Mouse (Mus musculus) midbrain, embryonic 10.5 days (tissue): ENCODE data around the gene Tmem270. TPM values are rescaled to one million over a fixed set of nuclear protein-coding genes. Genes with fewer than 3 reads are reported as not detected.
A peak's percentile ranks its signal among the peaks of the same experiment; 100 is the strongest.

Experiments
- DNase-seq: peaks from one replicate; pipeline ENCODE4 v3.0.0-alpha.2; 2017; ENCODE audit warnings: low spot score
- H3K27ac ChIP-seq: fragments of 300-500 bp; sonication (generic); replicated peaks from 2 replicates; pipeline ENCODE4 v1.5.1; 2016; ENCODE audit warnings: mild to moderate bottlenecking
- H3K27me3 ChIP-seq: fragments of 300-500 bp; sonication (generic); 2 replicates; pipeline ENCODE4 v1.6.1; 2016; ENCODE audit warnings: low read depth, mild to moderate bottlenecking; ENCODE audit not compliant: poor library complexity, severe bottlenecking
- H3K36me3 ChIP-seq: fragments of 300-500 bp; sonication (generic); 2 replicates; pipeline ENCODE4 v1.6.1; 2016; ENCODE audit warnings: mild to moderate bottlenecking, moderate library complexity
- H3K4me1 ChIP-seq: fragments of 300-500 bp; sonication (generic); 2 replicates; pipeline ENCODE4 v1.6.1; 2016
- H3K4me3 ChIP-seq: fragments of 300-500 bp; sonication (generic); 2 replicates; pipeline ENCODE4 v1.5.1; 2016; ENCODE audit warnings: mild to moderate bottlenecking, moderate library complexity
- H3K9me3 ChIP-seq: fragments of 300-500 bp; sonication (generic); replicated peaks from 2 replicates; pipeline ENCODE4 v1.6.1; 2016; ENCODE audit warnings: mild to moderate bottlenecking
- WGBS: fragments of 180-500 bp; shearing (Covaris S2); methylation state at CpG from one replicate; pipeline ENCODE4 v1.1.7; 2016; 5-methylcytosine and 5-hydroxymethylcytosine counted together
- polyA plus RNA-seq: library from polyadenylated mRNA; unstranded; fragments of >200 nt; fragmentation: Nextera tagmentation; extraction: Ambion mirVana; gene quantifications from 2 replicates; pipeline ENCODE4 v1.2.1, GENCODE M21; 2016

The Tmem270 gene
- polyA plus RNA-seq, 1 experiment from 2014 or later, result not detected

DNA sequence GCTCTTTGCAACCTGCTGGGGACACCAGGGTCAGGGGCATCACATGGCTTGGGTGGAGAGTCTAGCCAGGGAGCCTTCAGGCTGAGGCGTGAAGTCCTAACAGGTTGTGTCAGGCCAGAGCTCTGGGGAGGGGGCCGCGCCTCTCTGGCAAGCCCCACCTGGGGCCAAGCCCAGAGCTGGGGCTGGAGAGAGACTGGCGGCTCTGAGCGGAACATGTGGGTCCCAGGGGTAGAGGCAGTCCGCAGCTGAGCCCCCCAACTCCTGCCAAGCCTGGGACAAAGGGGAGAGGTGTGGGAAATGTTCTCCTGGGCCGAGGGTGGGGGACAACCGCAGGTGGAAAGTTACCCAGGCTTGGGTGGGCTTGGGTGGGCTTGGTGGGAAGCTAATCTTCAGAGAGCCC is 9.6 kb downstream of the Tmem270 start:
- Histone ChIP-seq H3K4me1 (0 out of 2 replicates have a peak, but pooled peaks cover 6% of the 10 kb centered on the region), H3K4me3 (no peak overlapping the region), H3K36me3 (no peaks in the 10 kb centered on the region), H3K27me3 (no peaks in the 10 kb centered on the region; the same call in 1 of the 2 replicates), H3K9me3 (no peaks in the 10 kb centered on the region), H3K27ac (no peak overlapping the region)
- WGBS, result 83% methylated on average over 8 of the region's 8 CpGs
- DNase-seq, result no peak

GRCm38 (mm10) chr5:134895291-134895690 is 11.2 kb downstream of the Tmem270 start:
- H3K27ac ChIP-seq, result no peak overlapping the region
- 77% methylated on average over 8 of the region's 8 CpGs for WGBS
- H3K4me3 ChIP-seq, result no peak overlapping the region
- no peaks in the 10 kb centered on the region for H3K4me1 ChIP-seq
- DNase-seq, result peak; percentile 34
- no peaks in the 10 kb centered on the region for H3K36me3 ChIP-seq
- H3K27me3 ChIP-seq, result no peaks in the 10 kb centered on the region
- no peaks in the 10 kb centered on the region for H3K9me3 ChIP-seq

- H3K27me3 ChIP-seq, result no peaks in the 10 kb centered on the region
- no peak overlapping the region for H3K27ac ChIP-seq
- DNase-seq, result no peak
- no peaks in the 10 kb centered on the region for H3K36me3 ChIP-seq
- no peak overlapping the region for H3K4me3 ChIP-seq
- H3K4me1 ChIP-seq, result peaks cover 3% of the 10 kb centered on the region
- 74% methylated on average over 5 of the region's 5 CpGs for WGBS
- no peaks in the 10 kb centered on the region for H3K9me3 ChIP-seq
These were observed 13.8 kb downstream of the Tmem270 start for GRCm38 (mm10) chr5:134892717-134893116.

DNA sequence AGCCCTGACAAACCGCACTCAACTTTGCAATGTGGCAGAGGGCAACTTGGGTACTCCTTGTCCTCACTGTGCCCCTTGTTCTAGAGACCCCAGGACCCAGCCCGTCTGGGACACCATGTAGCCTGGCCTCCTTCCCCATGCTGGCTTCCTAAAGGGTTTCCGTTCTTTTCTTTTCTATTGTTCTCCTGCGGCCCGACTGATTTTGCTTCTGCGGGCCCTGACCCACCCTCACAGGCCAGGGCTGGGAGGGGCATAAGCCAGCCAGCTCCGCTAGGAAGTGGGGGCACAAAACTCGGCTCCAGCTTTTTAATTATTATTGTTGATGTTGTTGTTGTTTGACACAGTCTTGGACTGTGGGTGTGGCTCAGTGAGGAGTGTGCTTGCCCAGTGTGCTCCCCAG is 15.0 kb downstream of the Tmem270 start:
- H3K36me3 ChIP-seq, result no peaks in the 10 kb centered on the region
- no peaks in the 10 kb centered on the region for H3K9me3 ChIP-seq
- peaks cover 7% of the 10 kb centered on the region for H3K4me1 ChIP-seq
- WGBS, result 73% methylated on average over 8 of the region's 8 CpGs
- DNase-seq, result no peak
- H3K27me3 ChIP-seq, result no peaks in the 10 kb centered on the region
- H3K27ac ChIP-seq, result no peak overlapping the region
- no peak overlapping the region for H3K4me3 ChIP-seq

GRCm38 (mm10) chr5:134890601-134891054 is 15.9 kb downstream of the Tmem270 start:
- Histone ChIP-seq H3K4me3 (no peak overlapping the region), H3K27me3 (no peaks in the 10 kb centered on the region), H3K36me3 (no peaks in the 10 kb centered on the region), H3K9me3 (no peaks in the 10 kb centered on the region), H3K27ac (no peak overlapping the region), H3K4me1 (peaks cover 7% of the 10 kb centered on the region)
- 90% methylated on average over 6 of the region's 6 CpGs for WGBS
- no peak for DNase-seq

GRCm38 (mm10) chr5:134888505-134888904 is 18.0 kb downstream of the Tmem270 start:
- no peaks in the 10 kb centered on the region for H3K27me3 ChIP-seq
- no peak overlapping the region for H3K4me3 ChIP-seq
- 0 out of 2 replicates have a peak overlapping the region, but pooled peaks have one; percentile 19 for H3K27ac ChIP-seq
- H3K9me3 ChIP-seq, result no peaks in the 10 kb centered on the region
- peaks cover 7% of the 10 kb centered on the region for H3K4me1 ChIP-seq
- DNase-seq, result no peak
- 91% methylated on average over 7 of the region's 7 CpGs for WGBS
- no peaks in the 10 kb centered on the region for H3K36me3 ChIP-seq

- Histone ChIP-seq H3K27me3 (no peaks in the 10 kb centered on the region), H3K4me3 (no peak overlapping the region), H3K27ac (peak overlapping the region; percentile 19), H3K9me3 (no peaks in the 10 kb centered on the region), H3K4me1 (peaks cover 7% of the 10 kb centered on the region), H3K36me3 (no peaks in the 10 kb centered on the region)
- no peak for DNase-seq
- 56% methylated on average over 18 of the region's 18 CpGs for WGBS
These were observed 18.8 kb downstream of the Tmem270 start for GRCm38 (mm10) chr5:134887447-134888335.

- H3K9me3 ChIP-seq, result 0 out of 2 replicates have a peak, but pooled peaks cover 3% of the 10 kb centered on the region
- no peak for DNase-seq
- peaks cover 7% of the 10 kb centered on the region for H3K4me1 ChIP-seq
- no peaks in the 10 kb centered on the region for H3K27me3 ChIP-seq
- no peak overlapping the region for H3K4me3 ChIP-seq
- no peak overlapping the region for H3K27ac ChIP-seq
- no peaks in the 10 kb centered on the region for H3K36me3 ChIP-seq
- WGBS, result 73% methylated on average over 3 of the region's 3 CpGs
These were observed 23.5 kb downstream of the Tmem270 start for GRCm38 (mm10) chr5:134883077-134883476.

DNA sequence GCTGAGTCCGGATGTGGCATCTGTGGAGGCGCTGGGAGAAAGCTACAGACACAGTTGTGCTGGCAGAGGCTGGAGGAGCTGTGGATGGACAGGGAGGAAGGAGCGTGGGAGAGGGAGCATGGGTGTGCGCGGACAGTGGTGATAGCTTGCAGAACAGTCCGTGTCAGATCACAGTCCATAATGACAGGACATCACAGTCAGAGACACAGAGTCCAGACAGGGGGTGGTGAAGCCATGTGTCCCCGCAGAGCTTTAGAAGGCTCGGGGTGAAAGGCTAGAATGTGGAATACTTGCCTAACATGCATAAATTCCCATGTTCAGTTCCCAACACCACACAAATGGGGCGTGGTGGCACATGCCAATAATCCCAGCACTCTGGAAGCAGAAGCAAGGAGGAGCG is 29.7 kb downstream of the Tmem270 start:
- DNase-seq, result no peak
- 85% methylated on average over 10 of the region's 10 CpGs for WGBS
- Histone ChIP-seq H3K4me1 (peaks cover 3% of the 10 kb centered on the region; the same call in 1 of the 2 replicates), H3K4me3 (no peak overlapping the region), H3K9me3 (0 out of 2 replicates have a peak, but pooled peaks cover 3% of the 10 kb centered on the region), H3K27ac (no peak overlapping the region), H3K27me3 (no peaks in the 10 kb centered on the region), H3K36me3 (no peaks in the 10 kb centered on the region)

GRCm38 (mm10) chr5:134875245-134875644 is 31.3 kb downstream of the Tmem270 start:
- Histone ChIP-seq H3K4me3 (no peak overlapping the region), H3K4me1 (peaks cover 3% of the 10 kb centered on the region; the same call in 1 of the 2 replicates), H3K36me3 (no peaks in the 10 kb centered on the region), H3K9me3 (no peaks in the 10 kb centered on the region), H3K27me3 (no peaks in the 10 kb centered on the region), H3K27ac (no peak overlapping the region)
- DNase-seq, result no peak
- 89% methylated on average over 5 of the region's 5 CpGs for WGBS

GRCm38 (mm10) chr5:134873956-134874879 is 32.3 kb downstream of the Tmem270 start:
- H3K4me1 ChIP-seq, result peaks cover 3% of the 10 kb centered on the region; the same call in 1 of the 2 replicates
- 82% methylated on average over 21 of the region's 21 CpGs for WGBS
- H3K27me3 ChIP-seq, result no peaks in the 10 kb centered on the region
- H3K4me3 ChIP-seq, result no peak overlapping the region
- DNase-seq, result no peak
- no peaks in the 10 kb centered on the region for H3K36me3 ChIP-seq
- H3K27ac ChIP-seq, result 0 out of 2 replicates have a peak overlapping the region, but pooled peaks have one; percentile 17
- no peaks in the 10 kb centered on the region for H3K9me3 ChIP-seq

DNA sequence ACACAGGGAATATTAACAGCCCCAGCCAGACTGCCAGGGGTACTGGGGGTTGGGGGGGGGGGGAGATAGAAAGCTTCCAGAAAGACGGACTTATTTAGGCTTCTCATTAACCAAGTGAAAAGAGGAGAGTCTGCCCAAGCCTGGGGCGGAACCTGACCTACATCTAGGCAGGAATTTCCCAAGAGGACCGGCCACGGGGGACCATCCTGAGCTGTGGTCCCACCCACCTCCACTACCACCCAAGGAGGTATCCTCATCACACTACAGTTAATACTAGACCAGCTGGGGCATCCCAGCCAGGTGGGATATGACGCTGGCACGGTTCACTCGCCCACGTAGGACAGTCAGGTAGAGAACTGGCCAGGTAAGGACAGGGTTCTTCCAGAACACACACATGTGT is 33.5 kb downstream of the Tmem270 start:
- no peak overlapping the region for H3K27ac ChIP-seq
- 93% methylated on average over 8 of the region's 8 CpGs for WGBS
- H3K4me1 ChIP-seq, result peaks cover 3% of the 10 kb centered on the region; the same call in 1 of the 2 replicates
- H3K4me3 ChIP-seq, result no peak overlapping the region
- no peaks in the 10 kb centered on the region for H3K9me3 ChIP-seq
- H3K36me3 ChIP-seq, result no peaks in the 10 kb centered on the region
- H3K27me3 ChIP-seq, result no peaks in the 10 kb centered on the region
- no peak for DNase-seq
